10 mouse cellular contexts compared by ENCODE assay signal in the genomic region with DNA sequence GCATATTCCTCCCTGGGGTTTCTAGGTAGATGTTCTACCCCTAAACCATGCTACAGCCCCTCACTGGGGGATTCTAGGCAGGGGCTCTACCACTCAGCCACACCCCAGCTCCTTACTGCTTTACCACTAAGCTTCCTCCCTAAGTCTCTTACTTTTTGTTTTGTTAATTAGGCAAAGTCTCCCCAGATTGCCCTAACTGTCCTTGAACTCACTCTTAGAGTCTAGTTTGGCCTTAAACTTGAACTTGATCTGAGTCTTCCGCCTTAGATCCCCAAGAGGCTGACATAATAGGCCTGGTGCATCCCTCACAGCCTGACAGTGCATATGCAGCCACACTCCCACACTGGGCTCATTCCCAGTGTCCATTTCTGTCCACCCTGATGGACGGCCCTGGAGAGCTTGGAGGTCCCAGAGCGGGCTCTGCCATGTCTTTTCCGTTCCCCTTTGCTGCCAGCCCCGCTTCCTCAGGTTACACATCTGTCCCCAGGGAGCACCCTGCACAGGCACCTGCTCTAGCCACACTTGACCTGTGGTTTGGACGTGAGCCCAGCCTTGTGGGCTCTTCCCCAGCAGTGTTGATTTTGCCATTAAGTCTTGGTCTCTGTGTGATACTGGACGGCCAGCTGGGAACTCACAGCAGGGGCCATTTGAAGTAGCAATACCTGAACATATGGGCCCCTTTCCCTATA. TPM values are rescaled to one million over a fixed set of nuclear protein-coding genes. Genes with fewer than 3 reads are reported as not detected.
A peak's percentile ranks its signal among the peaks of the same experiment; 100 is the strongest.
DNase-seq lines count a peak whose midpoint lies in the region; ATAC-seq and TF ChIP-seq lines count a peak whose summit lies in the region.
"Had no signal": no experiment of that assay in that cellular context is flagged by ENCODE, and none has a peak within 500 bp of the region (broad histone marks: within the 10 kb centered on the region; RNA-seq: fewer than 3 reads in every experiment).

No protein-coding gene starts in this region.

- H3K9me3 ChIP-seq in intestine, embryonic 15.5 days, result no peaks in the 10 kb centered on the region
- H3K9me3 ChIP-seq in intestine, postnatal 0 days (ENCODE audit: control insufficient read depth), result no peaks in the 10 kb centered on the region
- no peaks in the 10 kb centered on the region for H3K9me3 ChIP-seq in lung, embryonic 14.5 days (ENCODE audit: low read depth, low read length)
- no peaks in the 10 kb centered on the region for H3K9me3 ChIP-seq in hindbrain, embryonic 10.5 days
- H3K9me3 ChIP-seq: hindbrain, embryonic 15.5 days had no signal

- H3K4me1 ChIP-seq in intestine, embryonic 15.5 days (replicated peaks), result peaks cover 7% of the 10 kb centered on the region
- H3K4me1 ChIP-seq in intestine, postnatal 0 days (replicated peaks; ENCODE audit: control insufficient read depth, insufficient read depth, low read length), result no peaks in the 10 kb centered on the region
- H3K4me1 ChIP-seq in lung, embryonic 14.5 days (ENCODE audit: insufficient read depth), result peaks cover 5% of the 10 kb centered on the region; the same call in 1 of the 2 replicates
- peaks cover 3% of the 10 kb centered on the region; the same call in 1 of the 2 replicates for H3K4me1 ChIP-seq in hindbrain, embryonic 10.5 days (replicated peaks)
- H3K4me1 ChIP-seq: hindbrain, embryonic 15.5 days had no signal

- peak; percentile 56 for ATAC-seq in intestine, embryonic 15.5 days
- ATAC-seq in intestine, postnatal 0 days, result no peak
- ATAC-seq in lung, embryonic 14.5 days (ENCODE audit: insufficient read depth), result peak; percentile 21; the same call in 1 of the 2 replicates

- peak; percentile 59 for DNase-seq in NIH3T3 (ENCODE audit: low read depth)
- DNase-seq in lung, embryonic 14.5 days, result peak; percentile 31
- DNase-seq in spleen, postnatal 36 days (ENCODE audit: low spot score in 2 of 2), result peak; percentile 78 to 79
- no peak for DNase-seq in adrenal gland, adult 2 months
- DNase-seq in right cerebral cortex, postnatal 14 days, result no peak
- no peak for DNase-seq in hindbrain, embryonic 10.5 days (ENCODE audit: low spot score)

- no peak overlapping the region for H3K27ac ChIP-seq in intestine, embryonic 15.5 days
- no peak overlapping the region for H3K27ac ChIP-seq in intestine, postnatal 0 days (ENCODE audit: low read depth, low read length)
- no peak overlapping the region for H3K27ac ChIP-seq in lung, embryonic 14.5 days (ENCODE audit: low read depth)
- no peak overlapping the region for H3K27ac ChIP-seq in hindbrain, embryonic 10.5 days
- H3K27ac ChIP-seq: hindbrain, embryonic 15.5 days; liver, embryonic 14.5 days had no signal

- H3K36me3 ChIP-seq in intestine, embryonic 15.5 days, result peaks cover 13% of the 10 kb centered on the region
- H3K36me3 ChIP-seq in intestine, postnatal 0 days (ENCODE audit: control insufficient read depth, insufficient read depth), result peaks cover 44% of the 10 kb centered on the region
- H3K36me3 ChIP-seq in lung, embryonic 14.5 days (ENCODE audit: insufficient read depth), result peaks cover 12% of the 10 kb centered on the region
- H3K36me3 ChIP-seq in hindbrain, embryonic 10.5 days, result peaks cover 70% of the 10 kb centered on the region

- TF ChIP-seq CTCF in intestine, postnatal 0 days (IDR thresholded peaks at IDR 0.05; ENCODE audit: low read depth), result no peak
- no peak for TF ChIP-seq CTCF in lung, embryonic 14.5 days (IDR thresholded peaks at IDR 0.05; ENCODE audit: low read depth)

- no peak overlapping the region for H3K4me2 ChIP-seq in intestine, embryonic 15.5 days (replicated peaks)
- no peak overlapping the region for H3K4me2 ChIP-seq in intestine, postnatal 0 days (replicated peaks; ENCODE audit: low read depth)
- H3K4me2 ChIP-seq in lung, embryonic 14.5 days, result no peak overlapping the region
- H3K4me2 ChIP-seq: hindbrain, embryonic 15.5 days had no signal

- 73% methylated on average over 7 of the region's 7 CpGs for WGBS in intestine, embryonic 15.5 days
- WGBS in intestine, postnatal 0 days, result 80% methylated on average over 7 of the region's 7 CpGs
- 58% methylated on average over 7 of the region's 7 CpGs for WGBS in lung, embryonic 14.5 days
- WGBS in hindbrain, embryonic 10.5 days, result 85% methylated on average over 7 of the region's 7 CpGs

- no peak overlapping the region for H3K4me3 ChIP-seq in intestine, embryonic 15.5 days (replicated peaks)
- H3K4me3 ChIP-seq in intestine, postnatal 0 days (ENCODE audit: low read depth, low read length), result no peak overlapping the region
- H3K4me3 ChIP-seq in lung, embryonic 14.5 days (ENCODE audit: low read depth, low read length), result no peak overlapping the region
- no peak overlapping the region for H3K4me3 ChIP-seq in hindbrain, embryonic 10.5 days
- H3K4me3 ChIP-seq: hindbrain, embryonic 15.5 days had no signal

- no peak overlapping the region for H3K9ac ChIP-seq in intestine, embryonic 15.5 days
- no peak overlapping the region for H3K9ac ChIP-seq in intestine, postnatal 0 days (ENCODE audit: low read depth, low read length)
- H3K9ac ChIP-seq in lung, embryonic 14.5 days, result no peak overlapping the region
- H3K9ac ChIP-seq: hindbrain, embryonic 15.5 days; liver, embryonic 14.5 days had no signal

- H3K27me3 ChIP-seq in intestine, embryonic 15.5 days (replicated peaks), result no peaks in the 10 kb centered on the region
- H3K27me3 ChIP-seq in intestine, postnatal 0 days (replicated peaks; ENCODE audit: control insufficient read depth, insufficient read depth, low read length), result no peaks in the 10 kb centered on the region
- H3K27me3 ChIP-seq in lung, embryonic 14.5 days (ENCODE audit: insufficient read depth, low read length), result no peaks in the 10 kb centered on the region
- H3K27me3 ChIP-seq in hindbrain, embryonic 10.5 days (ENCODE audit: insufficient read depth, poor library complexity, severe bottlenecking), result no peaks in the 10 kb centered on the region
- H3K27me3 ChIP-seq: hindbrain, embryonic 15.5 days had no signal

RNA-seq across cellular contexts. Expression of gene Bhlha15, which starts 6.3 kb away (rescaled TPM):
- 7.6 and 15.3 TPM in 2 replicates for polyA plus RNA-seq in intestine, embryonic 15.5 days (2015; fragmentation: Nextera tagmentation; extraction: Ambion mirVana)
- polyA plus RNA-seq in intestine, postnatal 0 days (2015; fragmentation: Nextera tagmentation; extraction: Ambion mirVana), result 0.13 and 0.16 TPM in 2 replicates
- 0.18 and 0.42 TPM in 2 replicates for polyA plus RNA-seq in lung, embryonic 14.5 days (2014; fragmentation: Nextera tagmentation; extraction: Ambion mirVana)
- total RNA-seq in adrenal gland, adult 2 months (2021), result 1 to 10 TPM in 1 of 2 experiments, under 1 TPM in 1; 0.49 to 1.0 TPM
- 0.69 and 0.88 TPM in 2 replicates for polyA plus RNA-seq in adrenal gland, adult 2 months (2012; rRNA removed)
- polyA plus RNA-seq in hindbrain, embryonic 10.5 days (2016; fragmentation: Nextera tagmentation; extraction: Ambion mirVana), result 0.09 and 0.45 TPM in 2 replicates

RNA-seq across cellular contexts. Expression of gene Tecpr1, which starts 39.6 kb away (rescaled TPM):
- 17.3 and 19.9 TPM in 2 replicates for polyA plus RNA-seq in intestine, embryonic 15.5 days (2015; fragmentation: Nextera tagmentation; extraction: Ambion mirVana)
- 10.7 and 12.5 TPM in 2 replicates for polyA plus RNA-seq in intestine, postnatal 0 days (2015; fragmentation: Nextera tagmentation; extraction: Ambion mirVana)
- 17.0 and 19.3 TPM in 2 replicates for polyA plus RNA-seq in lung, embryonic 14.5 days (2014; fragmentation: Nextera tagmentation; extraction: Ambion mirVana)
- total RNA-seq in adrenal gland, adult 2 months (2021), result 100 to 1,000 TPM in 1 of 2 experiments, 10 to 100 TPM in 1; 77.8 to 125 TPM
- 130 and 135 TPM in 2 replicates for polyA plus RNA-seq in adrenal gland, adult 2 months (2012; rRNA removed)
- polyA plus RNA-seq in hindbrain, embryonic 10.5 days (2016; fragmentation: Nextera tagmentation; extraction: Ambion mirVana), result 23.4 and 24.7 TPM in 2 replicates

Comparison
In these comparisons a context has a peak if more than half of its experiments do, and no peak if none do; other contexts are left out.
1. DNase-seq: peak in NIH3T3 (single experiment), lung, embryonic 14.5 days (single experiment) and spleen, postnatal 36 days (2 of 2); none in adrenal gland, adult 2 months (single experiment), right cerebral cortex, postnatal 14 days (single experiment) and hindbrain, embryonic 10.5 days (single experiment).